Mouse (Mus musculus): ENCODE data around the gene Sorcs2.

Sorcs2 gene

GRCm38 (mm10) chr5:36367181-36367610, 30.7 kb downstream of the Sorcs2 start:
- DNase-seq (ENCODE audit: extremely low read depth, insufficient read length, low spot score) = no peak

DNA sequence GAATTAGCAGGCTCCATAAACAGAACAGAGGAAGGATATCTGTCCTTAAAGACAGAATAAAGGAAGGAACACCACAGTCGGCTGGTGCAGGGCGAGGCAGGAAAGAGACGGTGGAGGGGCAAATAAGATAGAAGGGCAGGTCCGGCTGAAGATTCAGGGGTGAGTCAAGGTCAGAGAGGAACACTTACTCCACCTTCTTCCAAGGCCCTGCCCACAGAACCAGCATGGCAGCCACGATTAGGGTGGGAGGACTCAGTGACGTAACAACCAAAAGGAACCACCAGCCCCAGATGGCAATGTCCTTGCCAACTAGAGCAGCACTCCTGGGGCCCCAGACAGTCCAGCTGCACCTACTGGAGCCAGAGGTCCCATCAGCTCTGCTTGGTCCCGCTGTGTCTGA, 36.2 kb downstream of the Sorcs2 start:
- DNase-seq (ENCODE audit: extremely low read depth, insufficient read length, low spot score) = no peak

- no peak for DNase-seq (ENCODE audit: extremely low read depth, insufficient read length, low spot score)
Measured at GRCm38 (mm10) chr5:36360343-36360742, 37.6 kb downstream of the Sorcs2 start.

DNA sequence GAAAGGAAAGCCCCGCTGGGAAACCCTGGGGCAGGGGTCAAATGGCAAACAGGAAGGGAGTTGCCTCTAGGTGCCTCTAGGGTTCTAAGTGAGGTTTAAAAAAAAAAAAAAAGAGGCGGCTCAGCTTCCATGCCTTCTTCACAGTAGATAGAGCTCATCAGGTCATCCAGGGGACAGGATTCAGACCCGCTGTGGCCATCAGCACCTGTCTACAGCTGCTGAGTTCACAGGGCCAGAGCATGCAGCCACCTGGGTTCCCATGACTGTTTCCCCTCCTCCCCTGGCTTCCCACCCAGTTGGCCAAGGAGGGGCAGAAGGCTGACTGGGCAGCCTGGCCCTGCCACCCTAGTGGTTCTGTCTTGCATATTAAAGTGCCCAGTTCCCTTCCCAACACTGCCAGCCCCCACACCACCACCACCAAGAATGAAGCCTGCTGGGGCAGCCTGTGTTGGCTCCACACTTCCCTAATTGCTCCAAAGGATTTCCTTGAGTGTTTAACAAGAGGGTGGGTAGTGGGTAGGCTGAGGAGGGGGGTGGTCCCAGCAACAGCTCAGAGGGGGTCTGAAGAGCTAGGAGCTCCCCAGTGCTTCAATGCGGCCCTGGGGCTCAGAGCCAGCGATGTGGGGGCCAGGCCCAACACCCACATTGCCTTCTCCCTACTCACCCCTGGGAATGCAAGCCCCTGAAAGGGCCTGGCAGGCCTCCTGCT, 38.2 kb downstream of the Sorcs2 start:
- no peak for DNase-seq (ENCODE audit: extremely low read depth, insufficient read length, low spot score)

DNA sequence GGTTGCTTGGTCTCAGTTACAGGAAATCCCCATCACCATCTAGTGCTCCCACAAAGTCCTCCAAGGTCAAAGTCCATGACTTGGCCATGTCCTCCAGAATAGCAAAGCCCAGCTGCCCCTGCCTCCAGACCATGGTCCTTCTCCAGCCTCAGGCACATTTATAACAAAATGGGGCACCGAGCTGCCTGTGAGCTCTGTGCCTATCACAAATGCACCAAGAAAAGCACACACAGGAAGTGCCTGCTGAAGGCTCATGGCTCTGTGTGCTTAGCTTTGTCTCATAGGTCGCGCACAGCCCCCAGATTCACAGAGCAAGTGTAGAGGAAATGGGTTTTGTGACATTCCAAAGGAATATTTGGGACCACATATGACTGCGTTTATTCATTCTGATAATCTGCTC, 39.8 kb downstream of the Sorcs2 start:
- DNase-seq (ENCODE audit: extremely low read depth, insufficient read length, low spot score) = no peak

DNA sequence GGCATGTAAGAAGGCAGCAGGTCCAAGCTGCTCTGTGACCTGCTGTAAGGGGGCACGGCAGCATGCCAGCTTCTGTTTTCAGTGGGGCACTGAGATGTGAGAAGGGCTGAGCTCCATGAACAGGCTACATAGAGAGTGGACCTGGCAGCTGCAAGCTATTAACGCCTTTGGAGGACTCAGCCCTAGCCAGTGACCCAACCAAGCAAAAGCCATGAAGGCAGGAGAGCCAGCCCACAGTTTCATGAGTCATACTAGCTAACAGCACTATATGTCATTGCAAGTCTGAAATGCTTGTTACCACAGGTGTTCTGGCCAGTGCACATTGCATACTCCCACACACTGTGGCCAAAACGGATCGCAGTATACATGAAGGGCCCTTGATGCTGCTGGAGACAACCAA, 41.3 kb downstream of the Sorcs2 start:
- no peak for DNase-seq (ENCODE audit: extremely low read depth, insufficient read length, low spot score)

GRCm38 (mm10) chr5:36355683-36356082, 42.3 kb downstream of the Sorcs2 start:
- no peak for DNase-seq (ENCODE audit: extremely low read depth, insufficient read length, low spot score)

- no peak for DNase-seq (ENCODE audit: extremely low read depth, insufficient read length, low spot score)
Measured at GRCm38 (mm10) chr5:36353679-36354078, 44.3 kb downstream of the Sorcs2 start.

GRCm38 (mm10) chr5:36353194-36353593, 44.7 kb downstream of the Sorcs2 start:
- DNase-seq (ENCODE audit: extremely low read depth, insufficient read length, low spot score) = no peak

DNA sequence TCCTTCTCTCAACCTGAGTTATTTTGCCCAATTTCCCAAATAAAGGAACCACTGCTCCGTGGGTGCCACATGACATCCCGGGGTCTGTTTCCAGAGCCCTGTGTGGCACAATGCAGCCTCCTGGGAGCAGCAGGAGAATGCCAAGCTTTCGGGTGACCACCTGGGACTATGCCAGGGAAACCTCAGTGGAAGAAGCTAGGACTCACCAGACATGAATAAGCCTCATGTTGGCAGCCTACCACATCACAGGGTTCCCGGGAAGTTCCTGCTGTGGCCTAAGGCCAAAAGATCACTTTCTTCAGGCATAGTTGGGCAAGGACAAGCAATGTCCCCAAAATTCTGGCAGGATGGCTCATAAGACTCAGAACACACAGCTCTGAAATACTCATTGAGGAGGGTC, 51.2 kb downstream of the Sorcs2 start:
- no peak for DNase-seq (ENCODE audit: extremely low read depth, insufficient read length, low spot score)

DNA sequence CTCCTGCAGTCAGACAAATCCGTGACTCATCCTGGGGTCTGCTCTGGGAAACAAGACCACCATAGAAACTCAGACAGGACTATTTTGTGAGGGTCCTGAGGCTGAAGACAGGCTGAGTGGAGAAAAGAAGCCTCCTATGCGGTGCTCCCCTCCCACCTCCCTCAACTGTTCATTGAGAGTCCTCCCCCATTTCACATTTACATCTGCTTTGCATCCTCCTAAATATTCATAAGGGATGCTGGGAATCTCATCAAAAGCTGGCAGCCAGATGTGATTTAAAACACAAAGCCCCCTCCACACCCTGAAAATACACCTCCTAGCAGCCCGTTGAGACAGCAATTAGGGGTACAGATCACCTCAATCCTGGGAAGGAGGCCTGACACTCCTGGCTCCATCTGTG, 58.7 kb downstream of the Sorcs2 start:
- no peak for DNase-seq (ENCODE audit: extremely low read depth, insufficient read length, low spot score)

DNA sequence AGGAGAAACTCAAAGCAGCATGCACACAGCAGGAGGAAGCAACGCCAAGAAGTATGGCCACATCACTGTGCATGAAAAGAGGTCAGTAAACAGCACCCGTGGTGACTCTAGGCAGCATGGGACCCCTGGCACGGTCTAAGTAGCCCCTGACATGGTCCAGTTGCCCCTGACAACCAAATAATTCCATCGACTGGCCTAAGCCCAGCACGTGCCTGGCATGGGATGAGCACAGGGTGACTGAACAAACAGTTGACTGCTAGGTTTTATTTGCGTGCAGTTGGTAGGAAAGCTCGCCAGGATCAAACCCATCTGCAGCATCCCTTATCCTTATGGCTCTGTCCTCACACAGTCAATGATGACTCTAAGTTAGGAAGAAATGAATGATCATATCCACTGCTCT, 61.7 kb downstream of the Sorcs2 start:
- DNase-seq (ENCODE audit: extremely low read depth, insufficient read length, low spot score) = no peak

DNA sequence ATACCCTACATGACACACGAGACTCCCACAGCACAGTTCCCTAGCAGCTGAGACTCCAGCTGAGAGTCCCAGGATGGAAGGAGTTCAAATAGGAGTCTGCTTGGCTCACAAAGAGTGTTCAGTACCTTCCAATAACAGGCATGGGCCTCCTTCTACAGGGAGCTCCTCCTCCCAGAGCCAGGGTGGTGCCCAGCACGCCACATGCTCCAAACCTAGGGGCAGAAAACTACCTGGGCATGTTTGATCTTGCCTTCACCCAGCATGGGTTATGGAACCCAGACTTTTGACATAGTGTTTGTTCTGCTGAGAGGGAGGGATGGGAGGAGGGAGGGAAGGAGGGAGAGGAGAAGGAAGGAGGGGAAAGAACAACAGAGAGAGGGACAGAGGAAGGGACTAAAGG, 62.3 kb downstream of the Sorcs2 start:
- no peak for DNase-seq (ENCODE audit: extremely low read depth, insufficient read length, low spot score)

- DNase-seq (ENCODE audit: extremely low read depth, insufficient read length, low spot score) = no peak
Measured at GRCm38 (mm10) chr5:36334227-36334626, 63.7 kb downstream of the Sorcs2 start.

GRCm38 (mm10) chr5:36330472-36331155, 67.3 kb downstream of the Sorcs2 start:
- DNase-seq (ENCODE audit: extremely low read depth, insufficient read length, low spot score) = no peak

- DNase-seq (ENCODE audit: extremely low read depth, insufficient read length, low spot score) = no peak
Measured at GRCm38 (mm10) chr5:36326057-36327010, 71.6 kb downstream of the Sorcs2 start.

DNA sequence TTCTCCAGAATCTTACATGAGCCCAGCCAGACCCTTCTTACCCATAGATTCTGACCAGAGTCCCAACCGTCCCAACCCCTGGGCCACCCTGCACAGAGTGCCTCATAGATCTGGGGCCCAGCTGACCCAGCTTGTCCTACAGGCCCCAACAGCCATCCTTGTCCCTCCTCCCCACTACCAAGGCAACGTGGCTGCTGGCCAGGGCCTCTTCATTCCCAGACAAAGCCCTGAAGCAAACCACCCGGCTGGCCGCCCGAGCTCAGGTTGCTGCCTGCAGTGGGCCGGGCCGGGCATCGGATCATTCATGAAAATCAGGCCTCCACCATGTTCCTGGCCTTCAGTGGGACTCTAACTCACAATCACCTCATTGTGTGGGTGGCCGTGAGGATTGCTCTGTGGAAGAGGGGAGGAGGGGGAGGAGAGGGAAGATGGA, 73.8 kb downstream of the Sorcs2 start:
- no peak for DNase-seq (ENCODE audit: extremely low read depth, insufficient read length, low spot score)

DNA sequence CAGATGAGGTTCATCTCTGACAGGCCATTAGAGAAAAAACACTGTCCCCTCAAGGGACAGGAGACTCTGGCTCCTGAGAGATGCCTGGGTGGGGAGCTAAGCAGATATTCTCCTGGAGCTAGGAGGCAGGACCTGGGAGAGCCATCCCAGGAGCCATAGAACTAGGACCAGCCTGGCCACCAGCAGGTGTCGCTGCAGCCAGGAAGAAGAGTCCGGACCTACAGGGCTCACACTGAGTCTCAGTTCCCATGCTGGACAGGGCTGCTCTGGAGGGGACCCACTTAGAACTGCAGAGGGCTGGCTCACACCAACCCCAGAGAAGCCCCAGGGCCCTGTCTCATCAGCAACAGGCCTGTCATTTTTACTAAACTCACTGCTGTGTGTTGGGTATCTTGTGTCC, 74.4 kb downstream of the Sorcs2 start:
- peak; percentile 26 for DNase-seq (ENCODE audit: extremely low read depth, insufficient read length, low spot score)

DNA sequence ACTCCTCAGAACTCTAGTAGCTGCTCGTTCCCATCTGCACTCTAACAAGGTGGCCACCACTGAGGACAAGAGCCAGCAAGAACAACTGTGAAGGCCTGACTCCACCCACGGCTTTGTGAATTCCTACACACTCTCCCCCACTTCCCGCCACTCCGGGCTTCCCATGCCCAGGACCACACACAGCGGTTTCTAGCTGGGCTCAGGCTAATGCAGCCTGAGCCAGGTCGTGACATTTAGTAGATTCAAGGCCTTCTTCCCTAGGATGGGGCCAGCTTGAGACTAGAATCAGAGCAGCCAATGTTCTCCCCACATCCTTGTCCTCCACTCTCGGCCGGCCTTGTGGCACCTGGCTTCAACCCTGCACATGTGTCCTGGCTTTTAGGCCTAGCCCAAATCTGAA, 76.4 kb downstream of the Sorcs2 start:
- no peak for DNase-seq (ENCODE audit: extremely low read depth, insufficient read length, low spot score)

- DNase-seq (ENCODE audit: extremely low read depth, insufficient read length, low spot score) = no peak
Measured at GRCm38 (mm10) chr5:36320667-36321066, 77.3 kb downstream of the Sorcs2 start.

GRCm38 (mm10) chr5:36317641-36318368, 80.1 kb downstream of the Sorcs2 start:
- DNase-seq (ENCODE audit: extremely low read depth, insufficient read length, low spot score) = no peak
